Mouse (Mus musculus) urinary bladder, postnatal 10 days (tissue): ENCODE results near the gene Slc39a2.

Source experiments
- DNase-seq: peaks from one replicate; pipeline ENCODE4 v3.0.0; 2022; ENCODE audit warnings: low spot score

Gene Slc39a2

DNA sequence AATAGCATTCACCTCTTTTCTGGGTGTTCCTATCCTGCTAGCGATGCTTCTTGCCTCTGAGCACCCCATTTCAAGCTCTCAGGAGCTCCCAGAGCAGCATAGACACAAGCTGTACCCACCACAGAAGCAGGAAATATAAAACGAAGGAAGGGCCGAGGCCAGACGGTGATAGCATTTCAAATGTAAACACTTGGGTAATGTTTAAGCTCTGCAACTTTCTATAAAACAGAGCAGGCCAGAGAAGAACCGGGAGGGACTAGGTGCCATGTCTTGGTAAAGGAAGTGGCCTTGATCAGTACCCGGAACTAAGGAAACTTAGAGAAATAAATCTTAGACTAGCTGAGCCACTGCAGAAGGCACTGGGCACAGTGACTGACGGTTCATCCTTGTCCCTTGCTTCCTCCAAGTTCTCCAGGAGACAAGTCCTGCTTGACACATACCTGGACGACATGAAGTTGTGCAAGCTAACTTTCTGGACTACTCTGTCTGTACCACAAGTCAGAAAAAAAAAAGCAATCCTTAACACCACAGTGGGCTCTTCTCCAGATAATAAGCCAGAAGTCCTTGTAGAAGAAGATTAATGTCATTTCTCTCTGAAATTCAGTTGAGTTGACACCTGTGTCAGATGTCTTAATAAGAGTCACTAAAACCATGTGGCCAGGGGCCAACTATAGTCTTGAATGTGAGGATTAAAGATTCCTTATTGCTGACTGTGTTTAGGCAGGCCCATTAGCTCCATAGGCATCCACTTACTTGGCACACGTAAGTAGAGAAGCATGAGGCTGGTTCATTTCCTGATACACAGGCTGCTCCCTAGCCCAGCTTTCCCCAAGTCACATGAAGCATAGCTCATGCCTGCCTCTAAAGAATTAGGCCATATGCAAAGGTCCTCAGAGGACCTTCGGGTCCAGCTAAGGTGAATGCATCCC is 39.7 kb downstream of the Slc39a2 start:
- DNase-seq, result no peak

DNA sequence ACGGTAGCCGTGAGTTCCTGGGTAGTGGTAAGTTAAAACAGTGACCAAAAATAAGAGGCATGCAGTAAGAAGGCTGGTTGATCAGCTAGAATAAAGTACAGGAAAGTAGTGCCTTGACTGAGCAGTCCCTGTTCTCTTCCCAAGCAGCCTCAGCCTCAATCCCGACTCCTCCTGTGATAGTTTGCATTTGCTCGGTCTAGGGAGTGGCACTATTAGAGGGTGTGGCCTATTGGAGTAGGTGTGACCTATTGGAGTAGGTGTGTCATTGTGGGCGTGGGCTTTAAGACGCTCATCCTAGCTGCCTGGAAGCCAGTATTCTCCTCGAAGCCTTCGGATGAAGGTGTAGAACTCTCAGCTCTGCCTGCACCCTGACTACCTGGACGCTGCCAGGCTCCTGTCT is 46.3 kb downstream of the Slc39a2 start:
- DNase-seq, result no peak

DNA sequence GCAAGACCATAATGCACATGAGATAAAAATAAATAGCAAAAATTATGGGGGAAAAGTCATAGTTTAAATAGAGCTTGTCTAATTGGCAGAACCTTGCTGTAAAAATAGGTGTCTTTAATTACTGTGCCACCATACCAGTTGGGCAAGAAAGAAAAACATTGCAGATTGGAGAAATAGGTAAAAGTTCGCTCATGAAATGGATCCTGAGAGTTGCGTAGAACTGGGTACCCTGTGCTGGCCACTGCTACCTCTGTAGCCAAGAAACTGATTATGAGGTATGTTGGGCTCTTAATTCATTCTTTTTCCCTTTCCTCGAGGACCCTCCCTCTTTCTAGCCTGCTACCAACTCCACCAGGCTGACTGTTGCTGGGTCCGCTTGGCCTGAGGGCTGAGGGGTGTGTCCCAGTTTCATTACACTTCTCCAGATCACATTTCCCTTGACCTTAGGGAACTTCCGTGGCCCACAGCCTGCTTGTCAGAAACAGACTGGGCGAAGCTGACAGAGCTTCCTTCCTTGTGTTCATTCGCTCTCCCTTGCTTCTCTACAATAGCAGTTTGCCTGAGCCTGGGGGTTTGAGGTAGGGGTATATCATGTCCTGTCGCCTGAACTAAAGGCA is 48.4 kb downstream of the Slc39a2 start:
- DNase-seq, result no peak

DNA sequence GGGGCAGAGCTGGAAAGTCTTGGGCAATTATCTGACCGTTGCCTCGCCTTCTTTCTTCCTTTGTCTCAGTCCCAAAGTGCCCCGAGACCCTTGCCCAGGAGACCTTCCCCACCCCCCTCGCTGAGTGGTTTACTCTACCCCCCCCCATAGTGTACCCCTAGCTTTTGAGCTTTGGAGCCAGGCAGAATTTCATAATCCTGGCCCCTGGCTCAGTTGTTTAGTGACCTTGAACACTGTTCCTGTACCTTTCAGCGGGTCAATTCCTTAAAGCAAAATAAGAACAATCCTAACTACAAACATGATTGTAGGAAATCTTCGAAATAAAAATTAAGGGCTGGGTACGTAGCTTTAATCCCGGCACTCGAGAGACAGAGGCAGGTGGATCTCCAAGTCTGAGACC is 48.9 kb downstream of the Slc39a2 start:
- DNase-seq, result no peak

- no peak for DNase-seq
Measured at GRCm38 (mm10) chr14:51942236-51942635, 49.5 kb downstream of the Slc39a2 start.

DNA sequence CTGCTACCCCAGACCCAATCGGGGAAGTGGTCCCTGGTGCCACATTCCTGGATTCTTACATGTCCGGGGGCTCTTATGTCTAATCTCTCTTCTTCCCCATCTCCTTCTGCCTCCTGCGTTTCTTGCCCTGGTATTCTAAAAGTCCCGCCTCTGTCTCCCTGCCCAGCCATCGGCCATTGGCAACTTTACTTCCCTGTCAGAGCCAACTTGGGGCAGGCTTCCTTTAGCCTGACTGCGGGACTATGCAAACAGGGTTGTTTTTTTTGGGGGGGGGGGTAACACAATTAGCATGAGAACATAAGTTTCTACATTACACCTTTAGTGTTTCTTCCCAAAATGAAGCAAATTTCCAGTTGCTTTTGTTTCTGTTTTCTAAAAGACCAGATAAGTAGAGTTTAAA is 50.6 kb downstream of the Slc39a2 start:
- no peak for DNase-seq
